Mouse (Mus musculus) bone marrow macrophage, adult 2 months (primary cell): ENCODE results near the gene Lgalsl.

Experiments used
- CTCF ChIP-seq: IDR thresholded peaks from 2 replicates; pipeline ENCODE4 v1.5.1; 2012; ENCODE audit warnings: low read depth, mild to moderate bottlenecking, low read length, moderate library complexity
- POLR2A ChIP-seq: IDR thresholded peaks from 2 replicates; pipeline ENCODE4 v1.6.1; 2012; ENCODE audit warnings: mild to moderate bottlenecking, low read depth, low read length, borderline replicate concordance

DNA sequence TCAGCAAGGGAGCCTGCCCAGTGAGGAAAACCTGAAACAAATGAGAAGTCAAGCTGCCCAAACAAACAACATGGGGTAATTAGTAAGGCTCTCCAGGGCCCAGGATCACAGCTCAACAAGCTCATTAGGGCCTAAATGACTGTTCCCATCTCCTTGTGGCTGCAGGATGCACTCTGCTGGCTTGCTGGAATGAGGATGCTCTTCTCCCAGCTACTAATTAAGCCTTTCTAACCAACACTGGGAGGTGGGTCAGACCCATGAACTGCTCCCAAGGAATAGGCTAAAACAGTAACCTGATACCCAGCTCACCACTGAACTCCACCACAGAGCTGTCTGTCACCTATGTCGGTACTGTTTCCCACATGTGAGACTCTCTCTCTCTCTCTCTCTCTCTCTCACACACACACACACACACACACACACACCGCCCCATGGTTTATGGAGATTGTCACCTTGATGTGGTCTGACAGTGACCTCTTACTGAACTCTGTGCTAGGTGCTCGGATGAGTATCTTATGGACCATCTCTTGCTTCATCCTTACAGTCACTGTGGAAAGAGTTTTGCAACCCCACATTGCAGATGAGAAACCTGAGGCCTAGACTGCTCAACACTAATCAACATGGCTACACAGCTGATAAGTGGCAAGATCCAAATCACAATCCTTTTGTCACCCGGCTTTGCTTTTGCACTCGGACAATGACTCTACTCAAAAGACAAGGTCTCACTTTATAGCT is 18.5 kb downstream of the Lgalsl start:
- TF ChIP-seq CTCF (no peak), POLR2A (no peak)
